Mouse (Mus musculus): ENCODE data around the gene Serp2. TPM values are rescaled to one million over a fixed set of nuclear protein-coding genes. Genes with fewer than 3 reads are reported as not detected.

Serp2 gene
- not detected in 2 replicates for total RNA-seq (2015; ENCODE audit: low replicate concordance)
- not detected in 2 replicates for total RNA-seq (2017; ENCODE audit: low replicate concordance)

DNA sequence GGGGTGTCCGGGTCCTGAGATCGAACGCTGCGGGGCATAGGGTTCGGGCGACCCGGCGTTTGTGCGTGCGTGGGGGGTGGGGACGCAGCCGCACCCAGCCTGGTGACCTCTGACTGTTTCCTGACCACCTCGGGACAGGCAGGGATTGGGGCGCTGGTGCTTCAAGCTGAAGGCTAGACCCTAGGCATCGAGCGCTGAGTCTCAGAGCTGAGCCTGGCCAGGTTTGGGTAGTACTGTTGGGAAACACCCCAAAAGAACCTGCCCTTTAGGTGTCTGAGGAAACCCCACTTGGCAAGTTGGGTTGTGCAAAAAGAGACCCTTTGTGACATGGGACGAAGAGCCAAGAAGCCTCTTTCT is at the start of gene Serp2:
TSS of gene Serp2 (minus strand) at position 38 of the 357 bp plus-strand sequence.
- no peak for ATAC-seq (replicated peaks; ENCODE audit: low FRiP score, poor library complexity, severe bottlenecking)

GRCm38 (mm10) chr14:76605931-76606534 is 49.3 kb upstream of the Serp2 start:
- ATAC-seq (replicated peaks; ENCODE audit: low FRiP score, poor library complexity, severe bottlenecking), result no peak

GRCm38 (mm10) chr14:76604012-76604411 is 47.3 kb upstream of the Serp2 start:
- no peak for ATAC-seq (replicated peaks; ENCODE audit: low FRiP score, poor library complexity, severe bottlenecking)

- ATAC-seq (replicated peaks; ENCODE audit: low FRiP score, poor library complexity, severe bottlenecking), result no peak
Observed at GRCm38 (mm10) chr14:76601654-76602053, 45.0 kb upstream of the Serp2 start.

DNA sequence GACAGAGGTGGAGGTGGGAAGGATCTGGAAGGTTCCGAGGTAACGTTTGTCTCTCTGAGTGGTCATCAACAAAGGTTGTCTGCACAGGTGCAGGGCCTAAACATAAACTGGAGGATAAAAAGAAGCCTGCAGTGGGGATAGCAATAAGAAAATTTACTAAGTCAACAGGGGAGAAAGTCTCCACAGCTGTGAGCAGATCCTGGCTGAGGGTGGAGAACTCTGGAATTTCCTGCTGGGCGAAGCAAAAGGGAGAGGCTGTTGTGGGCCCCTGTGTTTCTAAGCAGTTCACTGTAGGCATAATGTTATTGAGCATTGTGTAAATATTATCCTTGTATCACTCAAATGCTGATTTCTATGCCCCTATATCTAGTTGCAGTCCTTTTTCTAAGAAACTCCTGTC is 43.7 kb upstream of the Serp2 start:
- no peak for ATAC-seq (replicated peaks; ENCODE audit: low FRiP score, poor library complexity, severe bottlenecking)

GRCm38 (mm10) chr14:76599706-76600105 is 43.0 kb upstream of the Serp2 start:
- no peak for ATAC-seq (replicated peaks; ENCODE audit: low FRiP score, poor library complexity, severe bottlenecking)

GRCm38 (mm10) chr14:76598518-76599216 is 42.0 kb upstream of the Serp2 start:
- no peak for ATAC-seq (replicated peaks; ENCODE audit: low FRiP score, poor library complexity, severe bottlenecking)

DNA sequence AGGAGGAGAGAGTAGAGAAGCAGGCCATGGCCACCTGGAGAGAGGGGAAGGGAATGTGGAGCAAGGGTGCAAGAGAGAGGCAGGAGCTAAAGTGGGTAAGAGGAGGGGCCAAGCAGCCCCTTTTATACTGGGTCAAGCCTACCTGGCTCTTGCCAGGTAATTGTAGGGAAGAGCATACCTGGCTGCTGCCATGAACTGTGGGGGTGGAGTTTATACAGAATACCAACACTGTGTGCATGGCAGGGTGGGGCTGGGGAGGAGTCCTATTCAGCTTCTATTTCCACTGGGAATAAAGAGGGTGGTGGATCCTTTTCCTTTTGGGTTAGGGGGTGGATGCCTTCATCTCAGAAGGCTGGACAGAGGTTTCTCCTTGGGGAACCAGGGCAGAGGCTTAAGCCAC is 41.1 kb upstream of the Serp2 start:
- no peak for ATAC-seq (replicated peaks; ENCODE audit: low FRiP score, poor library complexity, severe bottlenecking)

- no peak for ATAC-seq (replicated peaks; ENCODE audit: low FRiP score, poor library complexity, severe bottlenecking)
Observed at GRCm38 (mm10) chr14:76595048-76595859, 38.6 kb upstream of the Serp2 start.

GRCm38 (mm10) chr14:76594351-76594885 is 37.7 kb upstream of the Serp2 start:
- no peak for ATAC-seq (replicated peaks; ENCODE audit: low FRiP score, poor library complexity, severe bottlenecking)

- ATAC-seq (replicated peaks; ENCODE audit: low FRiP score, poor library complexity, severe bottlenecking), result no peak
Observed at GRCm38 (mm10) chr14:76593630-76594193, 37.0 kb upstream of the Serp2 start.

- no peak for ATAC-seq (replicated peaks; ENCODE audit: low FRiP score, poor library complexity, severe bottlenecking)
Observed at GRCm38 (mm10) chr14:76592721-76593120, 36.0 kb upstream of the Serp2 start.

DNA sequence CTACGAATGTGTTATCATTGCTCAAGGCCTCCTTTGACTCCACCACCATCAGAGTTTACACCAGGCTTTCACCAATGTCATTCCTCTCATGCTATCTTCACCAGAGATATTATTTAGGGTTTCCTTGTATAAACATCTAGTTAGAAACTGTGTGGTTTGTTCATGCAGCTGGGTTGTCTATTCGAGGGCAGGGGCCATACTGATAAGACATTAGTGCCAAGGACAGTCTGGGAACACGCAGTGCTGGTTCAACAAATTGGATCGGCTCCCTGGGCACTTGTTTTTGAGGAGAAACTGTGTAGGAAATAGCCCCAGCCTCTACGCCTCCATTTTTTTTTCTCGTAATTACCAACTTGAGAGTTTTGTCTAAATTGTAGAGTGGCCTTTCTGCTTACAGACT is 35.4 kb upstream of the Serp2 start:
- ATAC-seq (replicated peaks; ENCODE audit: low FRiP score, poor library complexity, severe bottlenecking), result no peak

- ATAC-seq (replicated peaks; ENCODE audit: low FRiP score, poor library complexity, severe bottlenecking), result no peak
Observed at GRCm38 (mm10) chr14:76590134-76590533, 33.4 kb upstream of the Serp2 start.

DNA sequence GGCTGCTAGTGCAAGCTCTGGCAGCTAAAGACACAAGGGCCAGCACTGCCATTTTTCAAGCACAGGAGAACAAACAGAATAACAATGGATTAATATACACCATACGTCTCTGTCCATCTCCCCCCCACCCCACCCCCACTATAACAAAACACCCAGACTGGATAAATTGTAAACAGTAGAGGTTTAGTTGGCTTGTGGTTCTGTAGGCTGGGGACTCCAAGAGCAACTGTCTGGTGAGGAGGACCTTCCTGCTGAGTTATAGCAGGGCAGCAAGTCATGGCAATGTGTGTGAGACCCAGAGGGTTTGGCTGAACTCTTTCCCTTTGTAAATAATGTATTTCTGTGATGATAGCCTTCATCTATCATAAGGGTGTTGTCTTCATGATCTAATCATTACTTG is 33.0 kb upstream of the Serp2 start:
- no peak for ATAC-seq (replicated peaks; ENCODE audit: low FRiP score, poor library complexity, severe bottlenecking)

GRCm38 (mm10) chr14:76585831-76586405 is 29.2 kb upstream of the Serp2 start:
- no peak for ATAC-seq (replicated peaks; ENCODE audit: low FRiP score, poor library complexity, severe bottlenecking)

DNA sequence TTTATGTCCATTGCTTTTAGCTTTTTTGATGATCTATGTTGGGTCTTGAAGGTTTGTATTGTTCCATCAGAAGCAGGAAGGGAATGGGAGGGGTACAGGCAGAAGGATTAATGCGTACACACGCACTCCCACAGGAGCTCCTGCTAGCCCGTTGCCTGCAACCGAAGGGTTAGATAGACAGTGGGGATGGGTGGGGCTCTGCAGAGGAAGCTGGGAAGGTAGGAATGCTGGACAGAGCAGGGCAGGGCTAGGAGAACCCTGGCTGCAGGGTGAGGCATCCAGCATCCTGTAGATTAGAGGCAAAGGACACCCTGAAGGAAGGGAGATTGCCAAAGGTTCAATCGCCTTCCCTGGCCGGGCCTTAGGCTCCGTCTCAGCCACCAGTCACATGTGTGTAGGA is 27.3 kb upstream of the Serp2 start:
- no peak for ATAC-seq (replicated peaks; ENCODE audit: low FRiP score, poor library complexity, severe bottlenecking)

- ATAC-seq (replicated peaks; ENCODE audit: low FRiP score, poor library complexity, severe bottlenecking), result no peak
Observed at GRCm38 (mm10) chr14:76581974-76582922, 25.6 kb upstream of the Serp2 start.

- no peak for ATAC-seq (replicated peaks; ENCODE audit: low FRiP score, poor library complexity, severe bottlenecking)
Observed at GRCm38 (mm10) chr14:76579660-76580061, 23.0 kb upstream of the Serp2 start.

Data from erythroblast, adult 5-6 weeks (primary cell).